Mouse (Mus musculus) neutrophil, adult 5-6 weeks (primary cell): ENCODE measurements at regions not wholly inside any gene's neighbourhood (a gene's known extent, or its start where the extent isn't known, plus 50 kb on each side); places are given as distances from the start of the nearest gene placed in this dataset.
"Not testable (repeated sequence)": the region's sequence is repeated elsewhere in the genome, so short reads cannot be mapped to it uniquely, and the experiment has no call there.

Source experiments
- ATAC-seq: fragments of 151-379, 151-347 bp; 2 replicates; pipeline ENCODE4 v1.8.0; 2017; ENCODE audit warnings: mild to moderate bottlenecking, moderate TSS enrichment; ENCODE audit not compliant: insufficient number of reproducible peaks, poor library complexity, low FRiP score, severe bottlenecking; ENCODE audit errors: extremely low read depth

DNA sequence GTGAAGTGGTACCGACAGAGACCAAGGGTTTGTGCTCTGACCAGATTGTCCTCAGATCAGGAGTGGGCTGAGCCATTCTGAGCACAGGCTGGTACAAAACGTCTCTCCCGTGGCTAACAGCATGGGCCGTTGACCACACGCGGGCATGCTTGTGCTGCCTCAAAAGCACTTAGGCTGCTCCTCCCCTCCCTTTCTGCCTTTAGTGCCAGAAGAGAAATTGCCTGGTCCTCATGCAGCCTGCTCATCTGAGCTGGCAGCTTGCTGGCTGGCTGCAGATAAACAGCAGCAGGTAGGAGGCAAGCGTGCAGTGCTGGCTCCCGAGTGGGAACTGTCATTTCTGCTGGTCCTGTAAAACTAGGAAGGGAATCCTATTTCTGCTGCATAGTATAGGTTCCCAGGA lies 267.1 kb downstream of the Gadd45g start:
- no peak for ATAC-seq

- no peak for ATAC-seq
Observed at GRCm38 (mm10) chr13:52114431-52114830, 268.0 kb downstream of the Gadd45g start.

DNA sequence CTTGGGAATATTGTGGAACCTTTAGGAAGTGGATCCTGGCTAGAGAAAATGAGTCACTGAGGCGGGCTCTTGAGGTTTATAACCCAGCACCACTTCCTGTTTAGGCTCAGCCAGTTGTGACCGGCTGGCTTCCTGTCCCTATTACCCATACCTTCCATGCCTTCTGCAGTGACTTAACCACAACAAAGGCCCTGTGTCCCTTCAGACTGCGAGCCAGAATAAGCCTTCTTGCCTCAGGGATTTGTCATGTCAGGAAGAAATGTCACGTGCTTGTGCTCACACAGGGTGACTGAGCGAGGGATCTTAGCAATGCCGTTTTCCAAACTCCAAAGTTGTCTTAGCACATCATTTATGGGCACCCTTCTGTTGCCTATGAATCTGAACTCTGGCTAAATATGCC lies 268.5 kb downstream of the Gadd45g start:
- ATAC-seq = peak; percentile 21; the same call in 1 of the 2 replicates

DNA sequence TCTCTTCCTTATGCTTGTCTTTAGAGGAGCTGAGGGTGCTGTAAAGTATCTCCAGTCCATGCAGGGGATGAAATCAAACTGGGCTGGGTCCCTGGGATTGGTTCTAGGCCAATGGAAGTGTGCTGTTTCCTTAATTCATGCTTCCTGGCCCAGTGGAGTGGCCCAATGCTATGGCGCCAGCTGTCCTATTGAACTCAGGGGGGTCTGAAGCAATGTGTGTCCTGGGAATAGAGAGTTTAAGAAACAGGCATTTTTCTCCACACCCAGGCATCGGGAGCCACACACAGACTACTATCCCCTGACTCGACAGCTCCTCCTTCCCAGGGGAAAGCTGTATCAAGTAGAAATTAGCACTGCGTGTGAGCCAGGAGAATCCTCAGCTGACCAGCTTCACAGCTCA lies 269.8 kb downstream of the Gadd45g start:
- ATAC-seq = no peak

DNA sequence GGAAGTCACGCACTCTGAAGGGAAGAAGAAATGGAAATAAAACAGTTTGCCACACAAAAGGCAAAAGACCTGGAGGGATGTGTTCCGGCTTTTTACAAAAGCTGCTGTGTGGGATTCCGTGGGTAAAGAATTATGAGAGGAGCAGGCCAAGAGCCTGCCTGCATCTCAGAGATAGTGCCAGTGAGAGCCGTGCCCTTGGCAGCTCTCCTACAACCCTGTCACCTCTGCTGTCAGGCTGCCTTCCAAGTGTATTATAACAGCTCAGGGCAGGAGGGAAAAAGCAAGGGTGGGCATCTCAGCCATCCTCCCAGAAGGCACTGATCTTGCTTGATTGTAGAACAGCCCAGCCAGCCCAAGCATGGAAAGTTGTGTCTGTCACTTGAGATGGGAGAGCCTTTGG lies 270.3 kb downstream of the Gadd45g start:
- ATAC-seq = no peak

DNA sequence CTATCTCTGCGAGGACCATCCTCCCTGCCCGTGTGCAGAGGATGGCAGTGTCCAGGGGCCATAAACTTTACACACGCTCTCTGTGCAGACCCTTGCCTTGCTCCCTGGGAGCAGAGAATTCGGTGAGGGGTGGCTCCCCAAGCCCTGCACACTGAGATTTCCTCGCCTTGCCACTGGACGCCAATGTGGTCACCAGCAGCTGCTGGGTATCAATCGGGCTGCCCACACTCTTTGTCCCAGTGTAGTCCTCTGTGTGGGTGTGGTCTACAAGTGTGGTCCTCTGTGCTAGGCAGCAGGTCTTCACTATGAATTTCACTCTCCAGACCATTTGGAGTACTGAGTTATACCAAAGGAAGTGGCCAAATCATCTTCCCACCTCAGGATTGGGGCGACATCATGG lies 274.3 kb downstream of the Gadd45g start:
- ATAC-seq = no peak

GRCm38 (mm10) chr13:52125037-52125436 lies 278.6 kb downstream of the Gadd45g start:
- ATAC-seq = no peak

DNA sequence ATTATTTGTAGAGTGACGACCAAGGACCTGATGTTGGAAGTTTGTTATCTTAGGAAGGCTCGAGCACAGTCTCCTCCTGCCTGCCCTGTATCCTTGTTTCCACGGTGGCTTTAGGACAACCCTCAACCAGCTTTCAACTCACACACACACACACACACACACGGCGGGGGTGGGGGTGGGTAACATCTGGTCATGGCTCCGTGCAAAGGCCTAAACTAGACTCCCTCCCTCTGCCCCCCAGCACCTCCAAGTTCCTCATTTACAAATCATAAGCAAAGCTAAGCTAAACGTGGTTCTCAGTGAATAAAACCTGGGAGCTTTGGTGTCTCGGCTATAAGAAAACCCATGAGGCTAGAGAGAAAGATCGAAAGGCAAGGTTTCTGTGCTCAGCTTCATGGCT lies 281.3 kb downstream of the Gadd45g start:
- no peak; the same call in 1 of the 2 replicates for ATAC-seq

- ATAC-seq = no peak
Observed at GRCm38 (mm10) chr13:52129466-52129865, 283.0 kb downstream of the Gadd45g start.

DNA sequence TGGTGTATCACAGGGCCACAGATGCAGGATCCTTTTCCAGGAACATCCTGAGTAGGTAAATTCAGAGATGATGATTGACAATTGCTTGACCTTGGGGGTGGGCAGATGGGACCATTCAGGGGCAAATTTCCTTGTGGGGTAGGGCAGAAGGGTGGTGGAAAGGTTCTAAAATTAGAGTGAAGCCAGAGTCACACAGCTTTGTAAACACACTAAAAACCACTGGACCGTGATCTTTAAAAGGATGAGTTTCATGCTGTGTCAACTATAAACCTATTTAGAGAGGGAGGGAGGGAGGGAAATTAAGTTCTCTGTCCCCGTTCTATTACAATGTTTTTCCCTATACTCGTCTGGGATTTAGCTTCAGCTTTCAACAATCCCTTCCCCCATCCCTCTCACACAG lies 286.7 kb downstream of the Gadd45g start:
- no peak for ATAC-seq

DNA sequence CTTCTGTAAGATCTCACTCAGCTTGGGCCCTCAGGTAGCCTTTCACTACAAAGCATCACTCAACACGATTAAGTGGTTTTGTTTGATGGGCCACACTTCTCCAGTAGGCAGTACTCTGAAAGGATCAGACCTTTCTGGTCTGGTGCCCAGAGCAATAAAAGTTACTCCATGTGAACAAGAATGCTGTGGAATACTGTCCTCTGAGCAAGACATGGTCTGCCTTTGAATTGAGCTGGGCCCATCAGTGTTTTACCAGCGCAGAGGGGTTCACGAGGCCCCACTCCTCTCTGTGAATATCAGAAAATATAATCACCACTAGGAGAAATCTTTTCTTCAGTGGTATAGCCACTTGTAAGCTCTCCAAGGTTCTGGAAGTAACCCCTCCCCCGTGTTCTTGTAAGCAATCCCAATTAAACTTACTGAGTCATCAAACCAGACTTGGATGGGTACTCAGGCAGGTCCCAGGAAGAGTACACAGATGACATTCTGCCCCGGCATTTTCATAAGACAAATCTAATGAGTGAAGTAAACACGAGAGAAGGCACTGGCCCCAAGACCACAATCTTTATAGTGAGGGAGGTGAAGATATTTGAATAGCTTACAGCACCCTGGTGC lies 292.0 kb downstream of the Gadd45g start:
- ATAC-seq = no peak

GRCm38 (mm10) chr13:52139140-52139809 lies 292.8 kb downstream of the Gadd45g start:
- no peak for ATAC-seq

GRCm38 (mm10) chr13:52140221-52140620 lies 293.7 kb downstream of the Gadd45g start:
- no peak for ATAC-seq

DNA sequence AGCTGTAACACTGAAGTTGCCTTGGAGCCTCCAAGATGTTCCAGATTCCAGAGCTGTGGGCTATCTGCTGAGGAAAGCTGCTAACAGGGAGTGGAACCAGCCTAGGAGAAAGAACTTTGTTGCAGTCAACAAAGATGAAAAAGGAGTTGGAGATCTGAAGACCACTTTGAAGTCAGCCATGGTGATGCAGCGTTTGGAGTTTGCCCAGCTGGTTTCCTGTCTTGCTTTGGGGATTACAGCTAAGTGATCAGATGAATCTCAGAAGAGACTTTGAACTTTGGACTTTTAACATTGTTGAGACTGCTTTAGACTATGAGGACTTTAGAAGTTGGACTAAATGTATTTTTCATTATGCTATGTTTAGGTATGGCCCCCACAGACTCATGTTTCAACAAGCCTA lies 297.6 kb downstream of the Gadd45g start:
- ATAC-seq = not testable (repeated sequence)

DNA sequence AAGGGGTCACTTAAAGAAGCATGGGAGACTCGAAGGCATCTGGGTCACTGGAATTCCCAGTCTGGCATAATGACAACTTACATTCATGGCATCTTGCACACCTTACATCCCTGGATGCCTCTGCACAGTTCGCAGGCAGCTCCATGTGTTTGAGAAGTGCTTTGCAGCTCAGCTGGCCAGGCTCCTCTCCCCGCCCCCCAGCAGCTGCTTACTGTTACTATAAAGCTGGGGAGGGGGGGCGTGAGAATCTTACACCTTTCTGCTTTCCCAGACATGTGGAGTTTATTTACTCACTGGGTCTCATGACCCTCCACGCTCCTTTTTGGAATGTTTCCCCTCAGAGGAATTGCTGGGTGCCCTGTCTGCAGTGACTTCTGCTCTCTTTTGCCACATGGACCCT lies 299.4 kb downstream of the Gadd45g start:
- no peak for ATAC-seq

DNA sequence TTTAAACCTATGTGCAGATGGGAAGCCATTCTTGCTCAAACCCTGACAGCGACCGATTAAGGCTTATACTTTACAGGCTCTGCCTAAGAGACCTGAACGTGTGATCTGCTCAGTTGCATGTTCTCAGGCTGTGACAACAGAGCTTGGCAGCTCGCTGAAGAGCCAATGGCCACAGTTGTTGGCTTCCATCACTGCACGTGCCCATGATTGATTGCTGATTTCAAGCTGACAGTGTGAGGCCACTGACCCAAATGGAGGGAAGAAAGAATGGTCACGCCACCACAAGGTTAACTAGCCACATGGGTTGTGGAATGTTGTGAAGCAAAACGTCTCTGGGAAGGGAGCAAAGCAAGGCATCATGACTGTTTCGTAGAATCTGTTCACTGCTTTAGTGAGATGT lies 303.8 kb downstream of the Gadd45g start:
- no peak for ATAC-seq

- no peak for ATAC-seq
Observed at GRCm38 (mm10) chr13:52151777-52152176, 305.3 kb downstream of the Gadd45g start.

GRCm38 (mm10) chr13:52152221-52152620 lies 305.7 kb downstream of the Gadd45g start:
- ATAC-seq = no peak

DNA sequence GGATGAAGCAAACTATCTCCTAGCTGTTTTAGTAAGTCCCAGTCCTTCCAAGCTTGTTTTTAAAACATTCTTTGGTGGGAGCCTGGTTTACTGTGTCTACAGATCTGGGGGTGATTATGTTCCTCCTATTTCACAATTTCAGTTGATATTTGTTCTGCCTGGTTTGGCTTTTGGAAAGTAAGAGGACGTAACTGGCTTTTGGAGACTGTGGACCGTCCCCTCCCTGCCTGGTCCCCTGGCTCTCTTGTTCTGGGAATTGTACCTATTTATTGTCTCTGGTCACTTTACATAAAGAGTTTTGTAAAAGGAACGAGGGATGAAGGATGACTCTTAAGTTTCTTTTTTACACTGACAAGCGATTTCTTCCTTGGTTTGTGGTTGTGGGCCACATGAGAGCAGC lies 306.6 kb downstream of the Gadd45g start:
- ATAC-seq = no peak

DNA sequence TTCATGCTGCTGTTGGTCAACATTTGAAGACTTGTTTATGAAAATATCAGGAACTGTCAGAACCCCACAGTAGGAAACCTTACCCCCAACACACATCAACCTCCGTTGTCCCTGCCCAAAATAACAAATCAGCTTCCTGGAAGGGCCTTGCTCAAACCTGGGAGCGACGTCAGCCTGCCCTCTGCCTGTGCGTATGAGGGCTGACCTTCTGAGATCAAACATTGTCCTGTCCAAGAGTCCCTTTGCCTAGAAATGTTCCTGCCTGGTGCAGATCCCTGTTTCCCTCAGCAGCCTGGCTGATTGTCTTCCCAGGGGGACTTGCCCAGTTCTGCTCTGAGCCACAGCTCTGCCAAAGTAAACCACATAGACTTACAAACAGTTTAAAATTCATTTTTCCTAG lies 307.1 kb downstream of the Gadd45g start:
- ATAC-seq = no peak
